Mouse (Mus musculus): ENCODE data around the gene Otulinl. TPM values are rescaled to one million over a fixed set of nuclear protein-coding genes. Genes with fewer than 3 reads are reported as not detected.

Otulinl gene
- polyA plus RNA-seq, 1 experiment from 2014 or later = 31.9 TPM

- no peak overlapping the region for H3K9ac ChIP-seq (replicated peaks; ENCODE audit: low read length)
- H3K4me2 ChIP-seq (replicated peaks; ENCODE audit: low read depth, low read length) = no peak overlapping the region
- no peak overlapping the region for H3K4me3 ChIP-seq (ENCODE audit: low read length)
- no peaks in the 10 kb centered on the region for H3K9me3 ChIP-seq (ENCODE audit: low read length)
- H3K27me3 ChIP-seq (ENCODE audit: insufficient read depth, low read length) = no peaks in the 10 kb centered on the region
- H3K36me3 ChIP-seq (ENCODE audit: insufficient read depth, low read length) = peaks cover 12% of the 10 kb centered on the region
- no peak overlapping the region for H3K27ac ChIP-seq (ENCODE audit: low read length)
- ATAC-seq (ENCODE audit: low FRiP score, low TSS enrichment) = no peak
- H3K4me1 ChIP-seq (ENCODE audit: insufficient read depth, low read length) = peaks cover 16% of the 10 kb centered on the region
- 88% methylated on average over 10 of the region's 10 CpGs for WGBS
Measured at GRCm38 (mm10) chr15:27625890-27626255, 55.5 kb downstream of the Otulinl start.

- Histone ChIP-seq H3K4me1 (ENCODE audit: insufficient read depth, low read length) (peaks cover 16% of the 10 kb centered on the region), H3K9ac (replicated peaks; ENCODE audit: low read length) (no peak overlapping the region), H3K4me3 (ENCODE audit: low read length) (no peak overlapping the region), H3K27ac (ENCODE audit: low read length) (no peak overlapping the region), H3K4me2 (replicated peaks; ENCODE audit: low read depth, low read length) (no peak overlapping the region), H3K36me3 (ENCODE audit: insufficient read depth, low read length) (peaks cover 13% of the 10 kb centered on the region), H3K9me3 (ENCODE audit: low read length) (no peaks in the 10 kb centered on the region), H3K27me3 (ENCODE audit: insufficient read depth, low read length) (no peaks in the 10 kb centered on the region)
- WGBS = 84% methylated on average over 13 of the region's 13 CpGs
- no peak for ATAC-seq (ENCODE audit: low FRiP score, low TSS enrichment)
Measured at GRCm38 (mm10) chr15:27625014-27625889, 56.1 kb downstream of the Otulinl start.

GRCm38 (mm10) chr15:27623286-27623685 lies 58.1 kb downstream of the Otulinl start:
- Histone ChIP-seq H3K4me1 (ENCODE audit: insufficient read depth, low read length) (peaks cover 5% of the 10 kb centered on the region; the same call in 1 of the 2 replicates), H3K36me3 (ENCODE audit: insufficient read depth, low read length) (peaks cover 20% of the 10 kb centered on the region), H3K4me3 (ENCODE audit: low read length) (no peak overlapping the region), H3K9me3 (ENCODE audit: low read length) (no peaks in the 10 kb centered on the region), H3K27me3 (ENCODE audit: insufficient read depth, low read length) (no peaks in the 10 kb centered on the region), H3K9ac (replicated peaks; ENCODE audit: low read length) (no peak overlapping the region), H3K27ac (ENCODE audit: low read length) (no peak overlapping the region), H3K4me2 (replicated peaks; ENCODE audit: low read depth, low read length) (no peak overlapping the region)
- 90% methylated on average over 6 of the region's 6 CpGs for WGBS
- ATAC-seq (ENCODE audit: low FRiP score, low TSS enrichment) = no peak

GRCm38 (mm10) chr15:27620475-27621185 lies 60.7 kb downstream of the Otulinl start:
- Histone ChIP-seq H3K9ac (replicated peaks; ENCODE audit: low read length) (no peak overlapping the region), H3K9me3 (ENCODE audit: low read length) (no peaks in the 10 kb centered on the region), H3K27ac (ENCODE audit: low read length) (no peak overlapping the region), H3K4me3 (ENCODE audit: low read length) (no peak overlapping the region), H3K4me2 (replicated peaks; ENCODE audit: low read depth, low read length) (no peak overlapping the region), H3K4me1 (ENCODE audit: insufficient read depth, low read length) (peaks cover 5% of the 10 kb centered on the region; the same call in 1 of the 2 replicates), H3K36me3 (ENCODE audit: insufficient read depth, low read length) (peaks cover 23% of the 10 kb centered on the region), H3K27me3 (ENCODE audit: insufficient read depth, low read length) (no peaks in the 10 kb centered on the region)
- no peak for ATAC-seq (ENCODE audit: low FRiP score, low TSS enrichment)
- WGBS = 87% methylated on average over 6 of the region's 6 CpGs

- Histone ChIP-seq H3K36me3 (ENCODE audit: insufficient read depth, low read length) (peaks cover 26% of the 10 kb centered on the region), H3K4me2 (replicated peaks; ENCODE audit: low read depth, low read length) (no peak overlapping the region), H3K27me3 (ENCODE audit: insufficient read depth, low read length) (no peaks in the 10 kb centered on the region), H3K4me3 (ENCODE audit: low read length) (no peak overlapping the region), H3K9me3 (ENCODE audit: low read length) (no peaks in the 10 kb centered on the region), H3K9ac (replicated peaks; ENCODE audit: low read length) (no peak overlapping the region), H3K27ac (ENCODE audit: low read length) (no peak overlapping the region), H3K4me1 (ENCODE audit: insufficient read depth, low read length) (peaks cover 5% of the 10 kb centered on the region; the same call in 1 of the 2 replicates)
- 53% methylated on average over 3 of the region's 3 CpGs for WGBS
- peak; percentile 94 for ATAC-seq (ENCODE audit: low FRiP score, low TSS enrichment)
Measured at GRCm38 (mm10) chr15:27619683-27620082, 61.7 kb downstream of the Otulinl start.

- no peak for ATAC-seq (ENCODE audit: low FRiP score, low TSS enrichment)
- Histone ChIP-seq H3K4me1 (ENCODE audit: insufficient read depth, low read length) (peaks cover 5% of the 10 kb centered on the region; the same call in 1 of the 2 replicates), H3K9ac (replicated peaks; ENCODE audit: low read length) (no peak overlapping the region), H3K27me3 (ENCODE audit: insufficient read depth, low read length) (no peaks in the 10 kb centered on the region), H3K4me3 (ENCODE audit: low read length) (no peak overlapping the region), H3K27ac (ENCODE audit: low read length) (no peak overlapping the region), H3K36me3 (ENCODE audit: insufficient read depth, low read length) (peaks cover 26% of the 10 kb centered on the region), H3K9me3 (ENCODE audit: low read length) (no peaks in the 10 kb centered on the region), H3K4me2 (replicated peaks; ENCODE audit: low read depth, low read length) (no peak overlapping the region)
- WGBS = 80% methylated on average over 6 of the region's 6 CpGs
Measured at GRCm38 (mm10) chr15:27618778-27619533, 62.4 kb downstream of the Otulinl start.

- 46% methylated on average over 3 of the region's 3 CpGs for WGBS
- Histone ChIP-seq H3K4me3 (ENCODE audit: low read length) (no peak overlapping the region), H3K9ac (replicated peaks; ENCODE audit: low read length) (no peak overlapping the region), H3K4me2 (replicated peaks; ENCODE audit: low read depth, low read length) (no peak overlapping the region), H3K9me3 (ENCODE audit: low read length) (no peaks in the 10 kb centered on the region), H3K4me1 (ENCODE audit: insufficient read depth, low read length) (peaks cover 5% of the 10 kb centered on the region; the same call in 1 of the 2 replicates), H3K27me3 (ENCODE audit: insufficient read depth, low read length) (no peaks in the 10 kb centered on the region), H3K36me3 (ENCODE audit: insufficient read depth, low read length) (peaks cover 16% of the 10 kb centered on the region), H3K27ac (ENCODE audit: low read length) (no peak overlapping the region)
- no peak for ATAC-seq (ENCODE audit: low FRiP score, low TSS enrichment)
Measured at GRCm38 (mm10) chr15:27617227-27617626, 64.2 kb downstream of the Otulinl start.

- no peak overlapping the region for H3K27ac ChIP-seq (ENCODE audit: low read length)
- H3K4me3 ChIP-seq (ENCODE audit: low read length) = no peak overlapping the region
- 76% methylated on average over 4 of the region's 4 CpGs for WGBS
- H3K9me3 ChIP-seq (ENCODE audit: low read length) = no peaks in the 10 kb centered on the region
- no peak for ATAC-seq (ENCODE audit: low FRiP score, low TSS enrichment)
- H3K4me1 ChIP-seq (ENCODE audit: insufficient read depth, low read length) = peaks cover 5% of the 10 kb centered on the region; the same call in 1 of the 2 replicates
- H3K4me2 ChIP-seq (replicated peaks; ENCODE audit: low read depth, low read length) = no peak overlapping the region
- H3K27me3 ChIP-seq (ENCODE audit: insufficient read depth, low read length) = no peaks in the 10 kb centered on the region
- H3K9ac ChIP-seq (replicated peaks; ENCODE audit: low read length) = no peak overlapping the region
- peaks cover 21% of the 10 kb centered on the region for H3K36me3 ChIP-seq (ENCODE audit: insufficient read depth, low read length)
Measured at GRCm38 (mm10) chr15:27616159-27616558, 65.2 kb downstream of the Otulinl start.

- no peak overlapping the region for H3K4me3 ChIP-seq (ENCODE audit: low read length)
- no peak overlapping the region for H3K4me2 ChIP-seq (replicated peaks; ENCODE audit: low read depth, low read length)
- H3K27ac ChIP-seq (ENCODE audit: low read length) = no peak overlapping the region
- no peak for ATAC-seq (ENCODE audit: low FRiP score, low TSS enrichment)
- peaks cover 18% of the 10 kb centered on the region; the same call in 1 of the 2 replicates for H3K36me3 ChIP-seq (ENCODE audit: insufficient read depth, low read length)
- H3K4me1 ChIP-seq (ENCODE audit: insufficient read depth, low read length) = 0 out of 2 replicates have a peak, but pooled peaks cover 4% of the 10 kb centered on the region
- no peak overlapping the region for H3K9ac ChIP-seq (replicated peaks; ENCODE audit: low read length)
- WGBS = 97% methylated on average over 4 of the region's 4 CpGs
- no peaks in the 10 kb centered on the region for H3K9me3 ChIP-seq (ENCODE audit: low read length)
- no peaks in the 10 kb centered on the region for H3K27me3 ChIP-seq (ENCODE audit: insufficient read depth, low read length)
Measured at GRCm38 (mm10) chr15:27613255-27613654, 68.1 kb downstream of the Otulinl start.

Data from kidney, embryonic 16.5 days (tissue).